Mouse (Mus musculus): ENCODE measurements around the gene Glb1l. TPM values are rescaled to one million over a fixed set of nuclear protein-coding genes. Genes with fewer than 3 reads are reported as not detected.
A peak's percentile ranks its signal among the peaks of the same experiment; 100 is the strongest.
"Not testable (repeated sequence)": the region's sequence is repeated elsewhere in the genome, so short reads cannot be mapped to it uniquely, and the experiment has no call there.

The Glb1l gene
- polyA plus RNA-seq, 1 experiment from 2014 or later = 18.2 TPM

- H3K4me2 ChIP-seq (replicated peaks) = no peak overlapping the region
- no peak overlapping the region for H3K4me3 ChIP-seq
- H3K27ac ChIP-seq = no peak overlapping the region
- H3K36me3 ChIP-seq = peaks cover 30% of the 10 kb centered on the region
- H3K27me3 ChIP-seq (replicated peaks) = no peaks in the 10 kb centered on the region
- H3K4me1 ChIP-seq = 0 out of 2 replicates have a peak, but pooled peaks cover 7% of the 10 kb centered on the region
- no peak overlapping the region for H3K9ac ChIP-seq
- 13% methylated on average over 4 of the region's 4 CpGs for WGBS
- no peaks in the 10 kb centered on the region for H3K9me3 ChIP-seq
- ATAC-seq (ENCODE audit: low FRiP score, low read depth) = peak; percentile 19; the same call in 1 of the 2 replicates
Measured at GRCm38 (mm10) chr1:75244836-75245235, 34.2 kb upstream of the Glb1l start.

DNA sequence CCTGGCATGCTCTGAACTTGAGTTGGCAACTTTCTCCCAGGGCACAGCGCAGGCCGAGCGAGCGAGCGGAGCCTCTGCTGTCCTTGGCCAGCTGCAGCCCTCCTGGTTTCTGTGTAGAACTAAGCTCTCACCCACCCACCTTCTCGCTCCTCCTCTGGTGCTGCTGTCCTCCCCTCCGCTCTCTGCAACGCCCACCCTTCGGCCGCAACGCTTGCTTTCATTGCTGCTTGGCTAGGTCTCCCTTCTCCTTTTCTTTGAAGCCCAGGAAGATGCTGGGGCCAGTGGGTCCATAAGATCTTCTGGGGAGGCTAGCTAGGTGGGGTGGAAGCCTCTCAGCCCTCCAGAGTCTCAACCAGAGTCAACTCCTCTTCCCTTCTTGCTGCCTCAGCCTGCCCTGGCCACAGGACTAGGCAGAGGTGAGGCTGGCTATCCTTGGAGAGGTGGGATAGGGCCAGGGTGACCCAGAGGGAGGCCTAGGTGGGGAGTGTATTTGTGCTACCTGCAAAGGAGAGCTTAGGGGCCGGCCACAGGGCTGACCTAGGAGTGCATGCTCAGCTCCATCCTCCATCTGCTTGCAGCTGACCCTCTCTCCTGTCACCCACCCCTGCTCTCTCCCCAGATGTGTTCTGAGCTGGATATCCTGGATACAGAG is 33.7 kb upstream of the Glb1l start:
- ATAC-seq (ENCODE audit: low FRiP score, low read depth) = 0 out of 2 replicates have a peak, but pooled peaks have one; percentile 5

GRCm38 (mm10) chr1:75243411-75243810 is 32.8 kb upstream of the Glb1l start:
- Histone ChIP-seq H3K4me1 (0 out of 2 replicates have a peak, but pooled peaks cover 7% of the 10 kb centered on the region), H3K36me3 (peaks cover 35% of the 10 kb centered on the region), H3K4me3 (no peak overlapping the region), H3K27me3 (replicated peaks) (no peaks in the 10 kb centered on the region), H3K27ac (no peak overlapping the region), H3K9me3 (no peaks in the 10 kb centered on the region), H3K9ac (no peak overlapping the region), H3K4me2 (replicated peaks) (no peak overlapping the region)
- no peak for ATAC-seq (ENCODE audit: low FRiP score, low read depth)
- 88% methylated on average over 14 of the region's 14 CpGs for WGBS

More for the DNA sequence above, 33.7 kb upstream of the Glb1l start:
- 85% methylated on average over 12 of the region's 12 CpGs for WGBS
- no peak overlapping the region for H3K27ac ChIP-seq
- no peak overlapping the region for H3K4me2 ChIP-seq (replicated peaks)
- H3K27me3 ChIP-seq (replicated peaks) = no peaks in the 10 kb centered on the region
- H3K9ac ChIP-seq = no peak overlapping the region
- H3K4me3 ChIP-seq = no peak overlapping the region
- H3K4me1 ChIP-seq = 0 out of 2 replicates have a peak, but pooled peaks cover 7% of the 10 kb centered on the region
- H3K9me3 ChIP-seq = no peaks in the 10 kb centered on the region
- H3K36me3 ChIP-seq = peaks cover 35% of the 10 kb centered on the region

- peaks cover 31% of the 10 kb centered on the region for H3K36me3 ChIP-seq
Measured at GRCm38 (mm10) chr1:75239591-75239990, 29.0 kb upstream of the Glb1l start.

DNA sequence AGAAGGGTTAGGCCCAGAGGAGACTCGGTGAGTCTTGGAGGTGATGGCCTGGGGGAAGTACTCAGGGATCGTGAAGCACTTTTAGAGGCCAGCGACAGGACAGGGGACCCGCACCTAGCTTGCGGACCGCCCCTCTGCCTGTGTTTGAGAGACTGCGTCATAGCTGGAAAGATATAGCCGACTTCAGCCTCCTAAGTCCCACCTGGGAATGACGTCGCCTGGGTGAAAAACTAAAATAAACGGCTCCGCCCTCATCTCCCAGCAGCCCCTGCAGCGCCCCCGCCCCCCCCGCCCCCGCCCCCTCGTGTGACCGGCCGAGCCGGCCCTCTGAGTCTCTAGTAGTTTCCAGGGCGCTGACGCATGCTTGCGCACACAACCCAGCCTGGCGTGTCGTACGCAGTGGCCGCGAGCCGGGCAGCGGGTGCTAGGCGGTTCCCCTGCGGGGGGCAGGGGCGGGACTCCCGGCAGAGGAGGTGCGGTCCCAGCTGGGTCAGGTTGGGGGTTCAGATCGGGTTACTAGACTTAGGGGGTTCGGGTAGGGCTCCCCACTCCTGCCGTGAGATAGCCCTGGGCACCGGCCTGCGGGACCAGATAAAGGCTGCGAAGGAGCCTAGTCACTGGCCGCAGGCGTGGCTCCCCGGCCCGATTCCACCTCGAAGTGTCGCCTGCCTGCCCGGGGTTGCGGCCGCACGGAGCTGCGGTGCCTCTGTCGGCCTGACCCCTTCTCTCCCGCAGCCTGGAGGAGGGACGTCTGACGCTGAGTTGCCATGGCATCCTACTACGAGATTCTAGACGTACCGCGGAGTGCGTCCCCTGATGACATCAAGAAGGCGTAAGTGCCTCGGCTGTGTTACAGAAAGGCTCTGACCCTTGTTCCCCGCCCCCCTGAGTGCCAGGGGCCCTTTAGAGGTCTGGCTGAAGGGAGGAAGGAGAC is 25.8 kb upstream of the Glb1l start, which contains the start of gene Dnajb2:
Gene Dnajb2, plus strand, starts transcription at position 290 of the 934 bp plus-strand sequence.
- peaks cover 13% of the 10 kb centered on the region for H3K4me1 ChIP-seq
- H3K9me3 ChIP-seq = no peaks in the 10 kb centered on the region
- H3K36me3 ChIP-seq = peaks cover 16% of the 10 kb centered on the region
- H3K4me2 ChIP-seq (replicated peaks) = peak within 1 kb of the TSS; percentile 85
- H3K4me3 ChIP-seq = peak within 1 kb of the TSS; percentile 57
- peak within 1 kb of the TSS; percentile 70 for H3K9ac ChIP-seq
- under 1% methylated on average over 64 of the region's 64 CpGs for WGBS
- peak within 1 kb of the TSS; percentile 51; the same call in 1 of the 2 replicates for H3K27ac ChIP-seq
- no peaks in the 10 kb centered on the region for H3K27me3 ChIP-seq (replicated peaks)
- ATAC-seq (ENCODE audit: low FRiP score, low read depth) = peak; percentile 88

More at GRCm38 (mm10) chr1:75239591-75239990, 29.0 kb upstream of the Glb1l start:
- H3K4me1 ChIP-seq = peaks cover 13% of the 10 kb centered on the region
- no peak overlapping the region for H3K27ac ChIP-seq
- no peak overlapping the region for H3K4me2 ChIP-seq (replicated peaks)
- no peaks in the 10 kb centered on the region for H3K9me3 ChIP-seq
- ATAC-seq (ENCODE audit: low FRiP score, low read depth) = no peak
- no peaks in the 10 kb centered on the region for H3K27me3 ChIP-seq (replicated peaks)
- no peak overlapping the region for H3K9ac ChIP-seq
- H3K4me3 ChIP-seq = no peak overlapping the region
- 88% methylated on average over 10 of the region's 10 CpGs for WGBS

- H3K27ac ChIP-seq = no peak overlapping the region
- H3K27me3 ChIP-seq (replicated peaks) = no peaks in the 10 kb centered on the region
- H3K9me3 ChIP-seq = no peaks in the 10 kb centered on the region
- H3K4me1 ChIP-seq = peaks cover 13% of the 10 kb centered on the region
- 0 out of 2 replicates have a peak, but pooled peaks cover 3% of the 10 kb centered on the region for H3K36me3 ChIP-seq
- no peak overlapping the region for H3K4me3 ChIP-seq
- ATAC-seq (ENCODE audit: low FRiP score, low read depth) = peak; percentile 42
- 2% methylated on average over 8 of the region's 8 CpGs for WGBS
- no peak overlapping the region for H3K9ac ChIP-seq
- no peak overlapping the region for H3K4me2 ChIP-seq (replicated peaks)
Measured at GRCm38 (mm10) chr1:75234606-75235005, 24.0 kb upstream of the Glb1l start.

DNA sequence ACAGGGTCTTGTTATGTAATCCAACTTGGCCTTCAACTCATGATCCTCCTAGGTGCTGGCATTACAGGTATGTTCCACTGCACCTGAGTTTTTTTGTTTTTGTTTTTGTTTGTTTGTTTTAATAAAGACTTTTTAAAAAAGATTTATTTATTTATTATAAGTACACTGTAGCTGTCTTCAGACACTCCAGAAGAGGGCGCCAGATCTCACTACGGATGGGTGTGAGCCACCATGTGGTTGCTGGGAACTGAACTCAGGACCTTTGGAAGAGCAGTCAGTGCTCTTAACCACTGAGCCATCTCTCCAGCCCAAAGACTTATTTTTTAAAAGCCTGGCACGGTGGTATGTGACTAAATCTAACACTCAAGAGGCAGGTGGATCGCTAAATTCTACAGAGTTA is 21.9 kb upstream of the Glb1l start:
- H3K4me1 ChIP-seq = peaks cover 13% of the 10 kb centered on the region
- H3K4me2 ChIP-seq (replicated peaks); H3K9ac ChIP-seq; H3K36me3 ChIP-seq; H3K4me3 ChIP-seq; H3K27me3 ChIP-seq (replicated peaks); ATAC-seq (ENCODE audit: low FRiP score, low read depth); H3K27ac ChIP-seq; H3K9me3 ChIP-seq: not testable (repeated sequence)
- 65% methylated on average over 4 of the region's 4 CpGs for WGBS

- no peak within 1 kb of the TSS for H3K9ac ChIP-seq
- no peaks in the 10 kb centered on the region for H3K36me3 ChIP-seq
- H3K9me3 ChIP-seq = no peaks in the 10 kb centered on the region
- H3K27me3 ChIP-seq (replicated peaks) = no peaks in the 10 kb centered on the region
- H3K4me3 ChIP-seq = no peak within 1 kb of the TSS
- H3K27ac ChIP-seq = no peak within 1 kb of the TSS
- WGBS = 74% methylated on average over 5 of the region's 5 CpGs
- H3K4me1 ChIP-seq = peaks cover 5% of the 10 kb centered on the region
- no peak for ATAC-seq (ENCODE audit: low FRiP score, low read depth)
- no peak within 1 kb of the TSS for H3K4me2 ChIP-seq (replicated peaks)
Measured at GRCm38 (mm10) chr1:75231664-75232152, 21.1 kb upstream of the Glb1l start, which contains the start of gene A630095N17Rik. Gene A630095N17Rik (minus strand): TSS chr1:75232102.

GRCm38 (mm10) chr1:75231224-75231623 is 20.6 kb upstream of the Glb1l start:
- Histone ChIP-seq H3K9me3 (no peaks in the 10 kb centered on the region), H3K36me3 (no peaks in the 10 kb centered on the region), H3K4me3 (no peak overlapping the region), H3K27ac (no peak overlapping the region), H3K27me3 (replicated peaks) (no peaks in the 10 kb centered on the region), H3K9ac (no peak overlapping the region), H3K4me1 (peaks cover 3% of the 10 kb centered on the region; the same call in 1 of the 2 replicates), H3K4me2 (replicated peaks) (no peak overlapping the region)
- WGBS = 75% methylated on average over 4 of the region's 4 CpGs
- ATAC-seq (ENCODE audit: low FRiP score, low read depth) = no peak

DNA sequence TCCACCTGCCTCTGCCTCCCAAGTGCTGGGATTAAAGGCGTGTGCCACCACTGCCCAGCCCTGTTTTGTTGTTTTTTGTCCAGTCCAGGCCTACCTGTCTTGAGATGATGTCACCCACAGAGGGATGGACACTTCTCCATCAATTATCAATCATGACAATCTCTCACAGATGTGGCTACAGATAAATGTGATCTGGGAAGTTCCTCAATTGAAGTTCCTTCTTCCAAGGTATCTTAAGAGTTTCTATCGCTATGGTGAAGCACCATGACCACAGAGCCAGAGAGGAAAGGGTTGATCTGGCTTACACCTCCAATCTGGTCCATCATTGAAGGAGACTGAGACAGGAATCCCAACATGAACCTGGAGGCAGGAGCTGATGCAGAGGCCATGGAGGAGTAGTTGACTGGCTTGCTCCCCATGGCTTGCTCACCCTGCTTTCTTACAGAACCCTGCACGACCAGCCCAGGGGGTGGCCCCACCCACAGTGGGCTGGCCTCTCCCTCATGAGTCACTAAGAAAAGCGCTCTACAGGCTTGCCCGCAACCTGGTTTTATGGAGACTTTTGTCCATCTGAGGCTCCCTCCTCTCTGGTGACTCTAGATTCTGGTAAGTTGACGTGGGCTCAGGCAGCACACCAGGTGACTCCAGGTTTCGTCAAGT is 19.9 kb upstream of the Glb1l start:
- no peak overlapping the region for H3K9ac ChIP-seq
- no peaks in the 10 kb centered on the region for H3K36me3 ChIP-seq
- no peaks in the 10 kb centered on the region for H3K9me3 ChIP-seq
- no peaks in the 10 kb centered on the region for H3K4me1 ChIP-seq
- H3K4me2 ChIP-seq (replicated peaks) = no peak overlapping the region
- no peak overlapping the region for H3K27ac ChIP-seq
- ATAC-seq (ENCODE audit: low FRiP score, low read depth) = no peak
- WGBS = 73% methylated on average over 7 of the region's 7 CpGs
- H3K4me3 ChIP-seq = no peak overlapping the region
- H3K27me3 ChIP-seq (replicated peaks) = no peaks in the 10 kb centered on the region

DNA sequence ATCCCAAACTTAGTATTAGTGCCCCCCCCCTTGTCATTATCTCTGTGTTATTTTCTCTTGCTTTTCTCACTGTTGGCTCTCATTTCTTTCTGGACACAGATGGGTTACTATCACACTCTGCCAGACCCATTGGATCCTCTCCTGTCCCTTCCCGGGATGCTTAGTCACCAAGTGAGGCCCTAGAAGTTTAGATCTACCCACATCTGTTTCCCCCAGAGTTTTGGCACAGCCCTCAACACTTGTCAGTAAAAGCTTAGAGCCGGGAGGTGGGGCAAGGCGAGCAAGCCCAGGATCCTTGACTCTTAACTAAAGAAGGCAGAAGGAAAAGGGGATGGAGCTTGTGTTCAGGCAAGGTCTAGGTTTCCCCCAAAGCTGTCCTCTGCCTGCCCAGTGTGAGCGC is 18.5 kb upstream of the Glb1l start:
- 77% methylated on average over 4 of the region's 4 CpGs for WGBS
- no peak for ATAC-seq (ENCODE audit: low FRiP score, low read depth)

More for the DNA sequence above, 18.5 kb upstream of the Glb1l start:
- Histone ChIP-seq H3K27me3 (replicated peaks) (no peaks in the 10 kb centered on the region), H3K4me2 (replicated peaks) (no peak overlapping the region), H3K4me1 (no peaks in the 10 kb centered on the region), H3K9ac (no peak overlapping the region), H3K4me3 (no peak overlapping the region), H3K27ac (no peak overlapping the region), H3K9me3 (no peaks in the 10 kb centered on the region), H3K36me3 (no peaks in the 10 kb centered on the region)
